Mouse (Mus musculus): ENCODE data around the gene Anapc16.
A peak's percentile ranks its signal among the peaks of the same experiment; 100 is the strongest.

Gene Anapc16

DNA sequence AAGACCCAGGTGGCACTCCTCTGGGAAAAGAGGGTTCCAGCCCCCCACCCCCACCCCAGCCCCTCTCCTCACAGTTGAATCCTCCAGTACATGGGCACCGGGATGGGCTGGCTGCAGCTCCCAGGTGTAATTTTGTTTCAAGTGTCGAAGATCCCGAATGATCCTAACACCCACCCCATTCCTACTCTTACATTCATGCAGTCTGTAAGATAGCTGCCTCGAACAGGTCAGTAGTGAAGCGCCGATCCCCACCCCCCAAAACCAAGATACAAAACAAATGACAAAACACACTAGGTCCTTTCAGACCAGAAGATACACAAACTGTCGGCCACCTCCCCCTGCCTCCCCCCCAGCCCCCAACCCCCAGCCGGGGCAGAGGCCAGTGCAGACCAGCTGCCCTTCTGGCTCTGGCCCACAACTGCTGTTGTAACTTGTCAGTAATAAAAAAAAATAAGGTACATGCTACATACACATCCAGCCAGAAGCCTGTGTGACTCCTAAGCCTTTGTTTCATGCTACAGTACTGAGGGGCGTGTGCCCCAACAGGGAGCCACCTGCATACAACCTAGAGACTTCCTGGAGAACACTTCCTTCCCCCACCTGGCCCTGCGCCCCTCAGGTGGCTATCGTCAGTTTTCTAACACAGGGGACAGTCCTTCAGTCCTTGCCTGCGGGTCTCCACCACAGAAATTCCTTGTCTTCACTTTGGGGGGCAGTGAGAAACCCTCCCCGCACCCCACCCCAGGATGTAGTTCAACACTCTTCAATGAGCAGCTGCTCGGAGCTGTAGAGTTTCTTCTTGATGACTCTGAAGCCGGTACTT lies 52.9 kb downstream of the Anapc16 start:
- no peak for DNase-seq (ENCODE audit: extremely low read depth, low read depth)

DNA sequence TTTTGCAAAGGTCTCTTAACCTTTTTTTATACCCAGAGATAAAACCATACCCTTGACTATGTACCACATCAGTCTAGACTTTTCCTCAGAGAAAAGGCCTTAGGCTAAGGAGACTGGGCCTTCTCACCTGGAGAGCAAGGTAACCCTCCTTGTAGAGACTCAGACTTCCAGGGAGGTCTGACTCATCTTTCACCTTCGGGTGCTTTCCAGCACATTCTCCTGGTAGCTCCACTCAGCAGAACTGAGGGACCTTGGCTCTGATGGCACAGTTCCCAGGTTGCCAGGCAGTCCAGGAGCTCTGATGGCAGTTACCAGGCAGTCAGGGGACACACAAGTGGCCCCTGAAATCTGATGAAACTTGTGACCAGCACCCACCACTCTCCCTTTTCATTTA lies 53.7 kb downstream of the Anapc16 start:
- DNase-seq (ENCODE audit: extremely low read depth, low read depth), result no peak

DNA sequence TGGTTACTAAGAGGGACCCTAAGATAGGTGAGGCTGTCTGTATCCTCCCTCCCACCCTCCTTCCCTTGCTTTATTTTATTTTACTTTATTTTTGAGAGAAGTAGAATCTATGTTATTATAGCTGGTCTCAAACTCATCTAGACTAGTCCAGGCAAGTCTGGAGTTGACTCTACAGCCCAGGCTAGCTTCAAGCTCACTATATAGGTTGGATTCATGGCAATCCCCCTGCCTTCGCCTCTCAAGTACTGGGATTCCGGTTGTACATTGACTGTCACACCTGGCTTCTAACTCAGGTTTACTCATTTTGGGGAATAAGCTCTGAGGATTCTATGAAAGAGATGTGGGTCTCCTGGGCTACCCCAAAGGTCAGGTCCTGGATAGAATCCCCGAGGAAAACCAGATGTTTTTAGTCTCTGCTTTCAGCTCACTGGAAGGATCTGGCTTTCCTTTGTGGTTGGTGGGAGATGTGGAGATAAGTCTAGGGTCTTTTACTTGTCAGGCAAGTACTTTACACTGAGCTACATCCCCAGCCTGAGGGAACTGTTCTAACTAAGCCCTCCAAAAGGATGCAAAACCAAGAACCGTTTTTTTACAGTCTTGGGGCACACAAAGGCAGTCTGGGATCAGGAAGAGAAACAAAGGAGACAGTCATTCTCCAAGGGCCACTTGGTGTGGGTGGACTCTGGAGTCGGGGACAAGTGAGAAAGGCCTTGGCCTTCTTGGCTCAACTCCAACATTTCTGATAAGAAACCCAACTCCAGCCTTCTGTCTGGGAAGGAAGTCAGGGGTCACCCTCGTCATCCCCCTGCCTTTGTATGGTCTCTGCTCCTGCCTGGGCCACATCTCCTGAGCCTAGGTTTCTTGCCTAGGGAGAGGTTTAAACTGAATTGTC lies 54.3 kb downstream of the Anapc16 start:
- DNase-seq (ENCODE audit: extremely low read depth, low read depth), result no peak

DNA sequence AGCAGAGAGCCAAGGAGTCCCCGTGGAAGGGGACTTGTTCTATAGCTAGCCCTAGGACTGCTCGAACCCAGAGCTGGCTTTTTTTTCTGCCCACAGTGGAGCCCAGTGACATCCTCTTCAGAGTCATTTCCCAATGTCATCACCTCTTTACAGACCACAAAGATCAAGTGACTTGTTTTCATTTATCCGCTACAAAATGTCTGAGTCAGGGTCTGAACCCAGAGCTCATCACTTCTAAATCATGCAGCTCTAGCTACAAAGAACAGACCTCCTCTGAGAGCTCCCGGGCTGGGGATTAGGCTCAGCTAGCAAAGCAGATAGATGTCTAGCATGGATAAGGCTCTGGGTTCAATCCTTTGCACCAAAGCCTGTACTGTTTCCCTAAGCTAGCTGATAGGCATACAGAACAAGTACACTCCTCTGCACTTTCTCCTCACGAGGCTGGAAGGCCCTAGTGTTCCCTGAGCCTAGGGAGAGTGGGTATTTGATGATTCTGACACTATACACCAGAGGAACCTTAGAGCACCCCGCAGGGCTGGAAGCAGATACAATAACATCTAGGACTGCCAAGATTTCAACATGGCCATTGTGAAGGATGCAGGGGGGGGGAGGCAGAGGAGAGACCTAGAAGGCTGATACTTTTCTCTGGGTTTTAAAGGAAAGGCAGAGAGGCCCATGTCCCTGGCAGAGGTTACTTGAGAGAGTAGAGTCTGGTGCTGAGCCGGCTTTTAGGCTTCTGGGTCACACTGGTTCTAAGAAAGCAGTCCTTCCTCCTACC lies 55.5 kb downstream of the Anapc16 start:
- no peak for DNase-seq (ENCODE audit: extremely low read depth, low read depth)

DNA sequence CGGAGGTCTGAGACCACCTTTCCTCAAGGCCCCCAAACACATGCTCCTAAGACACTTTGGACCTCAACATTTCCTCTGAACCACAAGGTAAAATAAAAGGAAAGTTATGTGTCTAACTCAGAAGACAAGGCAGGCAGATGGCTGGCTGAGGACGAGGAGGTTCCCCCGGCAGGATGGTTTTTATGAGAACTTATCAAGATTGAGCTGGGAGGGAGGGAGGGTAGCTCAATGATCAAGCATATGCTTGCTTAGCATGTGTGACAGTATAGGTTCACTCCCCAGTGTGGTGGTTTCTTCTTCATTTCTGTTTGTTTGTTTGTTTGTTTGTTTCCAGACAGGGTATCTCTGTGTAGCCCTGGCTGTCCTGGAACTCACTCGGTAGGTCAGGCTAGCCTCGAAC lies 56.6 kb downstream of the Anapc16 start:
- no peak for DNase-seq (ENCODE audit: extremely low read depth, low read depth)

DNA sequence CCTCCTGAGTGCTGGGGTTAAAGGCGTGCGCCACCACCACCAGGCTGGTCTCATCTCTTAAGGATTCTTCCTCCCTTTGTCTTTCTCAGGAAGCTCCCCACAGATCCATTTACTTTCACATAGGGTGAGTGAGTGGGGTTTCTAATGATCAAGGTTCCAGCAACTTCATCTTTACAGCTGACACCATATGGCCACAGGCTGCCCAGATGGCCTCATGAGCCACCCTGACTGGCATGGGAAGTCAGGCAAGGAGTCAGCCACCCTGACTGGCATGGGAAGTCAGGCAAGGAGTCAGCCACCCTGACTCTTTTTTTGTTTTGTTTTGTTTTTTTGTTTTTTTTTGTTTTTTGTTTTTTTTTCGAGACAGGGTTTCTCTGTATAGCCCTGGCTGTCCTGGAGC lies 57.5 kb downstream of the Anapc16 start:
- DNase-seq (ENCODE audit: extremely low read depth, low read depth), result no peak

DNA sequence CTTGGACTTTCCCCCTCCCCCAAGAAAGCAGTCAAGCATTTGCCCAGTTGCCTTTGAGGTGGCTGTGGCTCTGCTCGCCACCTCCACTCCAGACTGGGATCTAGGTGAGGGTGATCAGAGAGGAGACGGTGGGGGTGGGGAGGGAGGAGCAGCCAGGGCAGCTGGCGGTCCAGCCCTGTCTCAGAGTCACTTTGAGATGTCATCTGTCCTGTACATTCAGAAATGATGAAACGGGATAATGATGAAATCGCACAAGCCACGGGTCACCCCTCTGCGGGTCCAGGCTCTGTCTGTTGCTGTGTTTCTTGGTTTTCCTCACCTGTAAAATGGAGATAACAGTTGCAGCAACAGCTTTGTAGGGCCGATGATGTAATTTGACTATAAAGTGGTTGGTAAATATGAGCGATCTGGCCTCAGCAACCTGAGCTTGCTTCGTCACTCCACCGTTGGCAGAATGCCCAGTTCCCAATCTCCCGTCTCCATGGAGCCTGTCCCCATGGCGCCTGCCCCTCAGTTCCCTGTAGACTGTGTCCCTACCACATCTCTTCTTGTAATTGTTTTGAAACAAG lies 59.4 kb downstream of the Anapc16 start:
- DNase-seq (ENCODE audit: extremely low read depth, low read depth), result peak; percentile 80

DNA sequence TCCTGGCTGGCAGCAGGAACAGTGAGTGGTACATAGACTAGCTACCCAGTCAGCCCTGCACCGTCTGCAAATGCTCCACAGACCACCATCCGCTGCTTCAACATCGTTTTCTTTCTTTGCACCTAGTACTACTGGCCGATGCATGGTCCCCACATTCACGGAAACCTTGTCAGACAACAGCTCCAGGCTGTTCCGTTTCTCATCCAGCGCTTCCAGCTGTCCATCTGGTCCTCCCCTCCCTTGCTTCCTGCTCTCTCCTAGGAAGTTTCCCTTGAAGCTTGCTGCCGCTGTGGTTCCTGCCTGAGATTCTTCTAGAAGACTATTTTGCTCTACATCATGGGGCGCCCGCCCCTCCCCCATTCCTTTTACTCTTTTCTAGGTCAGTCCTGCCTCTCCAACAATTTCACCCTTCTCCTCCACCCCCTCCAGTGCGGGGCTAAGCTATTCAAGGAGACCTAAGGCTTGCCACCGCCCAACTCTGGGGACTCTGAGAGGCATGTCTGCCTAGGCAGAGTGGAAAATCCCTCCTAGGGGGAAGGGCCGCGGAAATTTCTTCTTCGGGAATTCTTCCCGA lies 60.0 kb downstream of the Anapc16 start:
- DNase-seq (ENCODE audit: extremely low read depth, low read depth), result no peak

DNA sequence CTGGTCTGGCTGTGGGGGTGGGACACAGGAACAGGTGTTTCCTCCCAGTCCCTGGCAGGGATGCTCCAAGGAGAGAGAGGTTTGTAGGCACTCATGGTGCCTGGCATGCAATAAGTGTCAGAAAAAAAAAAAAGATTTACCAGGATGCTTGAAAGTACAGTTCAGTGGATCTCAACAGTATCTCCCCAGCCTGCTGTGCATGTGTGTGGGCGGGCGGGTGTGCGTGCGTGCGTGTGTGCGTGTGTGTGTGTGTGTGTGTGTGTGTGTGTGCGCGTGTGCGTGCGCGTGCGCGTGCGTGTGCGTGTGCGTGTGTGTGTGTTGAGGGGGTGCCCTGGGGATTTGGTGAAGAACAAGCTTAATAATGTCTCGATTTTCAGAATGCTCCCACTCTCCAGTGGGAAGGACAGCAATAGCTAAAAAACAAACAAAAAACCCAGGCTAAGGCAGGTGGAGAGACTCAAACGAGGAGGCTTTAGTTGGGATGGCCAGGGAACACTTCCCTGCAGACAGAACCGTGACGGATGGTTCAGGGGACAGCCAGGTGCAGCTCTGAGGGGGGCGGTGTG lies 60.6 kb downstream of the Anapc16 start:
- no peak for DNase-seq (ENCODE audit: extremely low read depth, low read depth)

DNA sequence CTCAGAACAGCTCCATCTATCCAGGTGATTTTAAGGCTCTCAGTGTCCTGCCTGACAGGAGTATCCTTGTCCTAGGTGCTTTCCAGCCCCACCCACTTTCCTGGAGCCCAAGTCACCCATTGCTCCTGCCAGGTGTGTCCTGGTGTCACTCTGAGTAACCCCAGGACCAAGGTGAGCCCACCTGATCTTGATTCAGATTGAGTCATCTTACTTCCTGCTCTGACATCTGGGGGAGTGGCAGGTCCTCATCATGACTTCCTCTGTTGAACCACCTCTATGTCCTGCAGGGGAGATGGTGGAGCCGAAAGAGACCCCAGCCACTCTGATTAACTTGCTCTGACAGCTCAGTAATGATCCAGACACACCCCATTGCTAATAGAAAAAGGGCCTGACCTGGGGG lies 63.9 kb downstream of the Anapc16 start:
- DNase-seq (ENCODE audit: extremely low read depth, low read depth), result no peak

DNA sequence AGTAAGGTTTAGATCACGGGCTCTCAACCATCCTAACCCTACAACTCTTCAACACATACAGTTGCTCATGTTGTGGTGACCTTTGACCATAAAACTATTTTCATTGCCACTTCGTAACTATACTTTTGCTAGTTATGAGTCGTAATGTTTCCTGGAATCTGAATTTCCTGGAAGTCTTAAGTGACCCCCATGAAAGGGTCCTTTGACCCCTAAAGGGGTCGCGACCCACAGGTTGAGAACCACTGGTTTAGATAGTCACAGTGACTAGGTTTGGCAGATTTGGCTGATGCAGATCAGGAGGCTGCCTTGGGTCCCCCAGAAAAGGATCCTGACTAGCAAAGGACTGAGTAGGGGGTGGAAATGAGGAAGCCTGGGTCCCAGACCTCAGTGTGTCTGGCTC lies 64.3 kb downstream of the Anapc16 start:
- DNase-seq (ENCODE audit: extremely low read depth, low read depth), result no peak

Data from MEL-GATA-1-ER (cell line).